Mouse (Mus musculus) brown adipose tissue, adult 24 weeks (tissue): Measurements from ENCODE around the gene Zfr2. TPM values are rescaled to one million over a fixed set of nuclear protein-coding genes. Genes with fewer than 3 reads are reported as not detected.

Experiments used
- H3K27ac ChIP-seq: fragments of 200-500 bp; replicated peaks from 2 replicates; pipeline ENCODE4 v1.5.1; 2012; ENCODE audit warnings: low read depth, mild to moderate bottlenecking, low read length
- H3K4me1 ChIP-seq: fragments of 200-500 bp; 2 replicates; pipeline ENCODE4 v1.6.1; 2012; ENCODE audit warnings: low read length, mixed read lengths; ENCODE audit not compliant: control insufficient read depth, insufficient read depth, insufficient read length
- H3K4me3 ChIP-seq: fragments of 200-500 bp; 2 replicates; pipeline ENCODE4 v1.5.1; 2012; ENCODE audit warnings: low read depth, mild to moderate bottlenecking, low read length, moderate library complexity; ENCODE audit not compliant: insufficient read depth
- polyA plus RNA-seq: library from polyadenylated mRNA; stranded (reverse); fragments of >200 nt; gene quantifications from 2 replicates; pipeline ENCODE4 v1.2.4, GENCODE M21; 2012; ENCODE audit not compliant: missing spikeins, insufficient read depth, insufficient read length

Gene Zfr2
- 0.32 and 1.2 TPM in 2 replicates for polyA plus RNA-seq

DNA sequence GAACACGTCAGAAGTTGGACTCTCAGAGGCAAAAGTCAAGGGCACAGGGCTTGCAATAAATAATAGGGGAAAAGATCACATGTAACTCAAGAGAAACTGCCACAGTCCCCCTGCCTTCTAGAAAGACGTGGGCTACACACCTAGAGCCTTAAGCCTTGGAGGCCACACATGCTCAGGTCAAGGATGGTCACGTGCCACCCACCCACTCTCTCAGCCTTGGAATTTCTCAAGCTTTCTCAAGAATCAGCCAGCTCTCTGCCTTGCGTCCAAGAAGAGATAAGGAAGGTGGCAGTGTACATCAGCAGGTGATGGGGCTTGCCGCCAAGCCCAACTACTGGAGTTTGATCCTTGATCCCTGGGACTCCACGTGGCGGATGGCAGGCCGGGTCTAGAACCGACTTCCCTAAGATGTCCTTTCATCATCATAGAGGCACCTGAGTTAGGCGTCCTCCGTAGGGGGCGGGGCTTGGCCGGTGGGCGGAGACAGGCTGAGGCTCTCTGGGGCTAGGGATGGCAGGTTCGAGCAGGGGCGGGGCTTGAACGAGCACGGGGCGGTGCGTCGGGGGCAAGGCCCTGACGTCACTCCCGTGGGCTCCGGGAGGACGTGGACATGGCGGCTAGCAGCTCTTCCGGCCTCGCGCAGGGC lies at the start of gene Zfr2:
Zfr2 (plus strand) TSS at position 576 of the 646 bp plus-strand sequence.
- Histone ChIP-seq H3K4me1 (peaks cover 12% of the 10 kb centered on the region), H3K4me3 (peak within 1 kb of the TSS; percentile 76), H3K27ac (no peak within 1 kb of the TSS)

DNA sequence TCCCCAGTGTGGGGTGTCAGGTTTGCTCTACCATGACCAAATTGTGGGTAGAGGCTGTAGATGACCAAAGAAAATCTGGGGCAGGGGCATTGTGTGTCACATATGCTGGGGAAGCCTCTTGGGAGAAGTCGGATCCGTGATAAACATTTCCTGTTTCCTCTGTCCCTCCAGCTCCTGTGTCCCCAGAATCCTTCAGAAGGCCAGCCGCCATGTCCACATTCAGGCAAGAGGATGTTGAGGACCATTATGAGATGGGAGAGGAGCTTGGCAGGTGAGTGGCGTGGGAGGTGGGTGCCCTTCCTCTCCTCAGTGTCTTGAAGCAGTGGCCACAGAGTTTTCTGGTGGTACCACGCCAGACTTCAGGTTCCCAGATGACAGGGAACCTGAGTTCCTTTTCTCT lies 49.1 kb upstream of the Zfr2 start, which contains the start of gene 4930442H23Rik:
4930442H23Rik (minus strand) TSS at position 45 of the 400 bp plus-strand sequence.
- H3K4me3 ChIP-seq, result peak within 1 kb of the TSS; percentile 75
- H3K27ac ChIP-seq, result peak within 1 kb of the TSS; percentile 82
- H3K4me1 ChIP-seq, result no peaks in the 10 kb centered on the region

DNA sequence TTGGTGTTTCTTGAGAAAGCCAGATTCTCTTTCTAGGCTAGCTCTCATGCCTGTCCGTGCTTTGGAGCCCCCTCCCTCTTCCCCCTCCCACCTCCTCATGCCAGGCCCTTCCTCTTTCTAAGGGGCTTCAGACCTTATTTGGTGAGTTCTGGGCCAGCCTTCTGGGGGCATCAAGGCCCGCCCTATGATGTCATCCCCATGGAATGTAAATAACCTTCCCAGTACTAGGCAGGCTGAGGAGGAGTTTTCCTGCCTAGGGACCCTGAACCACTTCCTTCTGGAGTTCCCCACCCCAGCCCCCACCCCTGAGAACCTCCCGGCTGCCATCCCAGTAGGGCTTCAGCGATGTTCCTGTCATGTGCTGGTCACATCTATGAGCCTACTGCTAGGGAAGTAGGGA lies 48.2 kb upstream of the Zfr2 start:
- Histone ChIP-seq H3K4me1 (no peaks in the 10 kb centered on the region), H3K27ac (peak overlapping the region; percentile 26; the same call in 1 of the 2 replicates), H3K4me3 (no peak overlapping the region)

DNA sequence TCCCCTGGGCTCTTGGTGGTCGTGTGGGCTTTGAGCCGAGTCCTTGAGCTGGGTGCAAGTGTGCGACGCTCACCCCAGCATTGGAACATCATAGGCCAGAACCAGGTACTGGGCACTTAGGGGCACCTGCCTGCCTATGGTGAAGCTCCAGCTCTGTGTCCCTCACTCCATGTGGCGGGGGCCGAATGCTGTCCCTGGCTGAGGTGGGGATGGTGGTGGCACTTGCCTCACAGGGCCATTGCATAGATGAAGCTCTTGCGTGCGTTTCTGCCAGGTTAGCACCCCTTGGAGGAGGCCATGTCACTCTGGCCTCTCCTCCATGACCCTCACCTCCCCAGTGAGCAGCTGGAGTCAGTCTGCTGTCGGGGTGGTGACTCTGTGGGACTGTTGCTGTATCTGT lies 45.8 kb upstream of the Zfr2 start:
- Histone ChIP-seq H3K4me1 (no peaks in the 10 kb centered on the region), H3K27ac (no peak overlapping the region), H3K4me3 (no peak overlapping the region)

DNA sequence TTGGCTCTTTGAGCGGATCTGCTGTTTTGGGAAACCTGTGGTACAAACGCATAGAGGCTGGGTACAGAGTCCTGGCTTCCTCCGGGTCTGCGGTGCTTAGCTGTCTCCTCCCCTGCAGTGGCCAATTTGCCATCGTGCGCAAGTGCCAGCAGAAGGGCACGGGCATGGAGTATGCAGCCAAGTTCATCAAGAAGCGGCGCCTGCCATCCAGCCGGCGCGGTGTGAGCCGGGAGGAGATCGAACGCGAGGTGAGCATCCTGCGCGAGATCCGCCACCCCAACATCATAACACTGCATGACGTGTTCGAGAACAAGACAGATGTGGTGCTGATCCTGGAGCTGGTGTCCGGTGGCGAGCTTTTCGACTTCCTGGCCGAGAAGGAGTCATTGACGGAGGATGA lies 43.1 kb upstream of the Zfr2 start:
- Histone ChIP-seq H3K27ac (no peak overlapping the region), H3K4me3 (no peak overlapping the region), H3K4me1 (peaks cover 5% of the 10 kb centered on the region)

DNA sequence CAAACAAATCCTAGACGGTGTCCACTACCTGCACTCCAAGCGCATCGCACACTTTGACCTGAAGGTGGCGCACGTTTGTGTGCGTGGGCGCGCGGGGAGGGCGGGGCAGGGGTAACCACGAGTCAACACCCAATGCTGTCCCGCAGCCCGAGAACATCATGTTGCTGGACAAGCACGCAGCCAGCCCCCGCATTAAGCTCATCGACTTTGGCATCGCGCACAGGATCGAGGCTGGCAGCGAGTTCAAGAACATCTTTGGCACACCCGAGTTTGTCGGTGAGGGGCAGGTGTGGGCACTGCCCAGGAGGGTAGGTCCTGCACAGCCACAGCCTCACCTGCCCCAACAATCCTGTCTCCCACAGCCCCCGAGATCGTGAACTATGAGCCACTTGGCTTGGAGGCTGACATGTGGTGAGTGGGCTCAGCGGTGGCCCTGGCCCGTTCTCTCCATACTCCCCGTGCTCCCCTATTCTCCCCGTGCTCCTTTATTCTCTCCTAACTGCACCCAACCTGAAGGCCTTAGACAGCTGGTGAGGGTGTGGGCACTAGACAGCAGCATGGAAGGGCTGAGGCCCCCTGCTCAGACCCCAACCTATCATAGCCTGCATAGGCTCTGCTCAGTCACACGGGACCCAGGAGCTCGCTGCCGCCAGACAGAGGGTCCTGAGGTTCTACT lies 42.6 kb upstream of the Zfr2 start:
- Histone ChIP-seq H3K27ac (no peak overlapping the region), H3K4me3 (no peak overlapping the region), H3K4me1 (peaks cover 5% of the 10 kb centered on the region)

DNA sequence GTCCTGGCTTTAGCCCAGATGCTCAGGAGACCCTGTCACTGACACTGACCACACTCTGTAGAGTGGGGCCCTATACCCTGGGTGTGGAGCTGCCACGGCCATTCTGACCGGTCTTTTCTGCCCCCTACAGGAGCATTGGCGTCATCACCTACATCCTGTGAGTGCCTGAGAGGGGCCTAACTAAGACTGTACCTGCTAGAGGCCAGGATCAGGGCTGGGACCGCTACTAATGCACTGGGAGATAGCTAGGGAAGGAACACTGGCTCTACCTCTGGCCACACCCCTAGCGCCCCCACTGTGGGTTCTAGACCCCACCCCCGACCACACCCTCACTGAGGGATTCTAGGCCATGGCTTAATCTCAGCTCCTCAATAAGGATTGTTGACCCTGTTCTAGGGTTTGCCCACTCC lies 42.0 kb upstream of the Zfr2 start:
- Histone ChIP-seq H3K4me1 (peaks cover 5% of the 10 kb centered on the region), H3K4me3 (no peak overlapping the region), H3K27ac (no peak overlapping the region)

DNA sequence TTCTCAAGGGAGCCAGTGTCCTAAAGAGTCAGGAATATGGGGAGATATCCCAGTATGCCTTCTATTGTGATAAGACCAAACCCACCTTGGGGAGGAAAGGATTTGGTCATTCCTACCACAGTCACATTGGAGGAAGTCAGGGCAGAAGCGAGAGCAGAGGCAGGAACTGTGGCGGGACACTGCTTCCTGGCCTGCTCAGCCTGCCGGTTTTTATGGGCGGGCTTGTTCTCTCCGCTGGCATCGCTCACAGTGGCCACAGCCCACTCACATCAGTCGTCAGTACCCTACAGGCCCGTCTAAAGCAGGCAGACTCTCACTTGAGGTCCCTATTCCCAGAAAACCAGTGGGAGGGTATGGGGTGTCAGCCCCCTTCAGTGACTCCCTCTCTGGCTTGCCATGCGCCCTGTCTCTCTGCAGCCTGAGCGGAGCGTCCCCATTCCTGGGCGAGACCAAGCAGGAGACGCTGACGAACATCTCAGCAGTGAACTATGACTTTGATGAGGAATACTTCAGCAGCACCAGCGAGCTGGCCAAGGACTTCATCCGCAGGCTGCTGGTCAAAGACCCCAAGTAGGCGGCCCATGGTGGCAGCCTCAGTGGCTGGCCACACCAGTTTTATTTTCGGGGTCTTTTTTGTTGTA lies 41.5 kb upstream of the Zfr2 start:
- H3K4me3 ChIP-seq, result no peak overlapping the region
- H3K27ac ChIP-seq, result no peak overlapping the region

DNA sequence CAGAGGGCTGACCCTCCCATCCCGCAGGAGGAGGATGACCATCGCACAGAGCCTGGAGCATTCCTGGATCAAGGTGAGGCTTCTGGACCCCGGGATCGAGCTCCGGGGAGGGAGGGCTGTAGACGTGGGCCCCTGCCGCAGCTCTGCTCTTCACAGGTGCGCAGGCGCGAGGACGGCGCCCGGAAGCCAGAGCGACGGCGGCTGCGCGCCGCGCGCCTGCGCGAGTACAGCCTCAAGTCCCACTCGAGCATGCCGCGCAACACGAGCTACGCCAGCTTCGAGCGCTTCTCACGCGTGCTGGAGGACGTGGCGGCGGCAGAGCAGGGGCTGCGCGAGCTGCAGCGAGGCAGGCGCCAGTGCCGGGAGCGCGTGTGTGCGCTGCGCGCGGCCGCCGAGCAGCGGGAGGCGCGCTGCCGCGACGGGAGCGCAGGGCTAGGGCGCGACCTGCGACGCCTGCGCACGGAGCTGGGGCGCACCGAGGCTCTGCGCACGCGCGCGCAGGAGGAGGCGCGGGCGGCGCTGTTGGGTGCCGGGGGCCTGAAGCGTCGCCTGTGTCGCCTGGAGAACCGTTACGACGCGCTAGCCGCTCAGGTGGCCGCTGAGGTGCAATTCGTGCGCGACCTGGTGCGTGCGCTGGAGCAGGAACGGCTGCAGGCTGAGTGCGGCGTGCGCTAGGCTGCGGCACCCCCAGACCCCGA lies 40.5 kb upstream of the Zfr2 start:
- peak overlapping the region; percentile 69 for H3K4me3 ChIP-seq
- peaks cover 5% of the 10 kb centered on the region for H3K4me1 ChIP-seq
- H3K27ac ChIP-seq, result peak overlapping the region; percentile 66

More for the DNA sequence above, 41.5 kb upstream of the Zfr2 start:
- peaks cover 5% of the 10 kb centered on the region for H3K4me1 ChIP-seq

DNA sequence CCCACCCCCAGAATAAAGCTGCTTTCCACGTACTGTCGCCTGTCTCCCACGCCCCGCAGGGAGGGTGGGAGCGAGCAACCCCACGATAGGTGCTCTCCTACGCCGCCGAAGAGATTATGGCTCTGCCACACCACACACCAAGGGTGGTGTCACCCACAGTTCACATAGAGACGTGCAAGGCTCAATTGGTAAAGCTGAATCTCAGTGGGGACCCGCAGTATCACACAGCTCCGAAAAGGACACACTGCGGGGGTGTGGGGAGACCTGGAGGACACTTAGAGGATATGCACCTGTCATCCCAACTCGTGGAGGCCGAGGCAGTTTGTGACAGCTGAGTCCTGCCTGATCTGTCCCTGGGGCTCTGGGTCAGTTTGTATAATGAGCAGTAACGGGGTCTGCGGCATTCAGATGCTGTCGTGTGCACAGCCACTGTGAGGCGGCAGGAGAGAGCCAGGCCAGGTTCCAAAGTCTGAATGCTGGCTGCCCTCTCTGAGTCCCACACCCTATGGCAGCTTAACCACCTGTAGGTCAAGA lies 39.9 kb upstream of the Zfr2 start:
- H3K4me1 ChIP-seq, result peaks cover 5% of the 10 kb centered on the region
- no peak overlapping the region for H3K27ac ChIP-seq

DNA sequence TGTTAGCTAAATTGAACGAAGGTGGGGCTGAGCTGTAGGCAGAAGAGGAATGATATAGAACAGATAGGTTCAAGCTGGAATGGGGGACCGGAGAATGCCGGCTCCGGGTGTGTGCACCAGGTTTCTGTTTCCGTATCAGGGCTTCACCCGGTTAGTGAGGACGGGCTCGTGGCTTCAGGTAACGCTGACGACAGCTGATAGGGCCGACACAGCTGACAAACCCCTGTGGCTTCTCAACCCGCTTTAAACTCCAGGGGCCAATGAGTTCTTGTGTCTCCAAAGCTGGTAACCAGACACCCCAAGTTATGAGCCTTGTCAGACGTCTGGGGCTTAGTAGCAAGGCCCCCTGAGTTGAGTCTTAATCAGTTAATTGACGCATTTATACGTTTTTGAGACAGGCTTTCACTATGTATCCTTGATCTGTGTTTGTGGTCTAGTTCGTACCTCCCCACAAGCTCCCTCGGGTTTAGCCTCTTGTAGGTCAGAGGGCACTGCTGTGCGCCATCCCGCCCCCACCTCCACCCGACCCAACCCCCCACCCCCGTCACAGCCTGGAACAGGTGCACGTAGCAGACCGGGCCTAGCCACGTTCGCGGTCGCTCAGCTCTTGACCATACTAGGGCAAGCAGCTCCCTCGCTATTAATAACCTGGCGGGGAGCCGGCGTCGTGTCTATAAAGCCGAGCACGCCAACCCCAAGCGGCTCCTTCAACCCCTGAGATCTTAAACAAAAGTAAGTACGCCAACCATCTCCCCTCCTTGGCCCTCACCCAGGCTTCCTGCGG lies 38.8 kb upstream of the Zfr2 start:
- peaks cover 5% of the 10 kb centered on the region for H3K4me1 ChIP-seq
- H3K27ac ChIP-seq, result peak overlapping the region; percentile 8; the same call in 1 of the 2 replicates
- peak overlapping the region; percentile 13; the same call in 1 of the 2 replicates for H3K4me3 ChIP-seq

More for the DNA sequence above, 39.9 kb upstream of the Zfr2 start:
- peak overlapping the region; percentile 69 for H3K4me3 ChIP-seq

DNA sequence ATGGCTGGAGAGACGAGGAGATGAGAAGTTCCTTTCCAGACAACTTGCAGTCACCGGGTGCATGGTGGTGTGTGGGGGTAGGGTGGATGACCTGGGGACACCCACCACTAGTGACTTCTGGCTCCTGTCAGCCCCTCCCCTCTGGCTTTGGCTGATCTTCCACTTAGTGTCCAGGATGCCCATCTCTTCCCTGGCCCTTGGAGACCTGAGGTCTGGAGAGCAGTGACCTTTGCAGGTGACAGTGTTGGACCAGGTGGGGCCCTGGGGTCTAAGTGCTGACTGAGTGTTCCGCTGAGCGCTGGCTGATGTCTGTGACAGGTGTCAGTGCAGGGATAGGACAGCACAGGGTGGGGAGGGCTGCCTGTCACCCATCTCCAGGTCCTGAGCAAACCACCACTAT lies 37.7 kb upstream of the Zfr2 start:
- Histone ChIP-seq H3K4me1 (peaks cover 5% of the 10 kb centered on the region), H3K27ac (0 out of 2 replicates have a peak overlapping the region, but pooled peaks have one; percentile 8), H3K4me3 (peak overlapping the region; percentile 3; the same call in 1 of the 2 replicates)

DNA sequence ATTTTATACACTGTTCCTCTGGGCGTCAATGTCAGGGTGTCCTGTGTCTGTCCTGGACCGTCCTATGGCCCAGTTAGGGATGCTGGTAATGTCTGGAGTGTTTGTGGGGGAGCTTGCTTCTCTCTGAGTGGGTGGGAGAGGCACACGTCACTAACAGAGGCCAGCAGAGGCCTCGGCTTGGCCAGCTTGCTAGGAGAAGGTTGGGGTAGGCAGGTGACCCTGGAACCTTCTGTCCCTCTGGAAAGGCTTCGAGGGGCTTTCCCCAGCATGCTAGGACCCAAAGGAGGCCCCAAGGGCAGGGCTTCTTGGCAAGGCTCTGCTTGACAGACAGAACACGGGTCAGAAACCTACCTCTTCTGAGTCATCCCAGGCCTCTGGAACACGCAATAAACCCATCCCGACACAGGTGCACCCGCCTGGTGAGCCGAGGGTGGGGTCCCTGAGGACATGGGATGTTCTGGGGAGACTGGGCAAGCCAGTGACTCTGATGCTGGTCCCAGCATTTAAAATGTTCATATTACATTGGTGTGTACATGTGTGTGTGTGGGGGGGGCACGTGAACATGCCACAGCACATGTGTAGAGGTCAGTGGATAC lies 36.4 kb upstream of the Zfr2 start:
- Histone ChIP-seq H3K4me3 (no peak overlapping the region), H3K4me1 (peaks cover 5% of the 10 kb centered on the region), H3K27ac (no peak overlapping the region)

DNA sequence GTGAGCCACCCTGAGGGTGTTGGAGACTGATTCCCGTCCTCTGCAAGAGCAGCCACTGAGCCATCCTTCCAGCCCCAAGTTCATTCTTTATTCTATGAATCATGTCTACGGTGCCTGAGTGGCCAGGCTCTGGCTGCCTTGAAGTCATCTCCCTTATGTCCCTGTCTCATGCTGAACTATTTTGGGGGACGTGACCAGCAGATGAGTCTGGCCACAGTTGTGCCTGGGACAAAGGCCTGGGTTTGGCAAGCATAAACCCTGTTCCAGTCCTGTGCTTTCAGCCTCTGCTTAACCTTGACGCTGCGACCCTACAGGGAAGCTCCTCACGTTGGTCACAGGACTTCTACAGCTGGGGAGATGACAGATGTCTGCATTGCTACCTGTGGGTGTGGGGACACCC lies 35.6 kb upstream of the Zfr2 start:
- Histone ChIP-seq H3K4me3 (no peak overlapping the region), H3K4me1 (peaks cover 5% of the 10 kb centered on the region), H3K27ac (no peak overlapping the region)
